Mouse (Mus musculus) frontal cortex, postnatal 14 days (tissue): ENCODE measurements around the gene Sh3pxd2a.

Source experiments
- DNase-seq, 2 experiments: peaks; one replicate each; pipeline ENCODE4 v3.0.0; 2022; ENCODE audit warnings: low spot score in 2 of 2

The Sh3pxd2a gene

GRCm38 (mm10) chr19:47314076-47314941, 149.9 kb downstream of the Sh3pxd2a start:
- DNase-seq: no peak

GRCm38 (mm10) chr19:47313387-47314075, 150.7 kb downstream of the Sh3pxd2a start:
- no peak for DNase-seq

DNA sequence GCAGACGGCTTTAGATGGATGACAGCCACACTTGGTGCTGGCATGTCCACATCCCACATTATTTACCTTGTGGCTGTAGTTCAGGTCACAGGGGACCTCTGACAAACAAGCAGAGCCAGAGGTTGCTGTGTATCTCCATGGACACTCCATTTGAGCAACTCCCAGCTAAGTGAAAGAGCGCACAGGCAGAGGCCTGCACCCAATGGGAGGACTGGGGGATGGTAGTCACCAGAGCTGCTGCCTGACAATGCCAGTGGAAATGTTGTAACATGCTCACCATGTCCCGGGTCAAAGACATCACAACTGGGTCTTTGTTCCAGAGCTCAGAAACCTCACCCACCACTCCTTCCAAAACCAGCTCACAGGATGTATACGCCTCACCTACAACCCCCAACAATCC, 153.0 kb downstream of the Sh3pxd2a start:
- DNase-seq: no peak

DNA sequence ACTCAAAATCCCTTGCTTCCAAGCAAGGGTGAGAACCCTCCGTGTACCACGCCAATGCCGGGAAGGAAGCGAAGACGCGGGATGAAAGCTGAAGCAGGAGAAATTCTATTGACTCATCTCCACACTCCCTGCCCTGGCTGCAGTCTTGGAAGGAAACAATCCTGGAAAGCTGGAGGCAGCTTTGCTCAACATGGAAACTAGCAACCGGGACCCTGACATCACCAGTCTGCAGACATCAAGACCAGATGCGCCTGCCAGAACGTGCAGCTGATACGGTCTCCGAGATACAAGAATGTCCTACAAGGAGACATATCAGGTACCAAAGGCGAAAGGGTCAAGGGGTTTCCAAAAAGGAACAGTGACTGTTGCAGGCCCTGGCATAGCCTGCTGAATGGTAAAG, 154.4 kb downstream of the Sh3pxd2a start:
- no peak for DNase-seq

GRCm38 (mm10) chr19:47306917-47307315, 157.3 kb downstream of the Sh3pxd2a start:
- DNase-seq: no peak

GRCm38 (mm10) chr19:47306128-47306916, 157.9 kb downstream of the Sh3pxd2a start:
- no peak for DNase-seq

- no peak for DNase-seq
Observed at GRCm38 (mm10) chr19:47305401-47305800, 158.8 kb downstream of the Sh3pxd2a start.

GRCm38 (mm10) chr19:47304170-47304745, 159.9 kb downstream of the Sh3pxd2a start:
- DNase-seq: no peak

- DNase-seq: no peak
Observed at GRCm38 (mm10) chr19:47303128-47303527, 161.1 kb downstream of the Sh3pxd2a start.

DNA sequence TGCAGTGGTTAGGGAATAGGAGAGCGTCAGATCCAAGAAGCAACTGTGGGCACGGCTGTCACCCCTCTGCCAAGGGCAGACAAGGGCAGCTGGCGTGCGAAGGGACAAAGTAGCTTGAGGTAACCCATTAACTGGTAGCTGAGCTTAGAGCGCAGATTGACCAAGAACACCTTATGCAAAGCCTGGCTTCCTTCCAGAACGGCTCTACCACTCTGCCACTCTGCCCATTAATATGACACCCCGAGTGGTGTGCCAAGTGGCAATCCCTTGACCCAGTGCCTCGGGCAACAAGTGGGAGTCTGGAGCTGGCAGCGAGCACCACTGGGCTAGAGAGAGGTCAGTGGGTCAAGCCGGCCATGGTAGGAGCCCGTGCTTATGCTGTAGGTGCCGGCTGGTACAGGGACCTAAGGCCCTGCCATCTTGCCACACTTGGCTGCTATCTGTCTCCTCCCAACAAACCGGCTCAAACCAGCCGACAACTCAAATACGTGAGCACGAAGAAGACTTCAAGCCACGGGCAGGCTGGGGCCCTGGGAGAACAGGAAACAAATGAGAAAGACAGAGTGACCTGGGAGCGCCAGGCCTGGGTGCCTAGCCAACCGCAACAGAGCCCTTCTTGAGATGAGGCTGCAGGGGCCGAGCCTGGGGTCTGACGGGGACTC, 161.9 kb downstream of the Sh3pxd2a start:
- DNase-seq: no peak

DNA sequence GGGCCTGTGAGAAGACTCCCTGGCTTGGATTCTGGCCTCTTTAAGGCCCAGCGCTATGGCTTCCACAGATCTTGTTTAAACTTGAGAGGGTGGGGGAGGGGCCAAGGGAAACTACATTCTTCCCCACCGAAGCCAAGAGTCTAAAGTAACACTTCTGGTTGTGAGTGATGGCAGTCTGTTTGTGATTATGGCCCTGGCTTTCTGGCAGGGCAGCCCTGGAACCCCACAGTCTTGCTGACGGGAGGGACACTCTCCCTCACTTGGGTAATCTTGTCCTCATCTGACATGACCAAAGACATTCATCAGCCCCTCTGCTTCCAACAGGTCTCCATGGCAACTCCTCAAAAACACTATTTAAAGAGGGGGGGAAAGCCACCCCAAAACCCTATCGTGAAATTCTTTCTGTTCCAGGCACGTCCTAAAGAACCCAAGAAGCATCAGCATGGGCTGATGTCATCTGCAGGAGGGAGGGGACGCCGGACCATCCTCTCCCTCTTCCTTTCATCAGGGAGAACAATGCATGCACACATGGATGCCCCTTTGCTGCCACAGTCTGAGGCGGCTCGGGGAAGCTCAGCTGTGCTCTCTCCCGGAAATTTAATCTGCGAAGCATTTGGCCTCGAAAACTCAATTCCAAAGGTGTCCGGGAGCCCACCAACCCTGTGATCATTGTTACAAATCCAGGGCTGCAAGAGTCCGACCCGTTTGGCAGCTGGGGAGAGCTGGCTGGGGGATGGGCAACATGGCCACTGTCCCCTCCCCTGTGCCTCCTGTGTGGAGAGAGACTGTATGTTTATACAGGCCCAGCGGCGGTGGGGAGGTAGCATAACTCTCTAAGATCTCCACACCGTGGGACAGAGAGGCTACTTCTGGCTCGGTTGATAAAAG, 162.7 kb downstream of the Sh3pxd2a start:
- no peak for DNase-seq

- no peak for DNase-seq
Observed at GRCm38 (mm10) chr19:47298100-47298499, 166.1 kb downstream of the Sh3pxd2a start.

- no peak for DNase-seq
Observed at GRCm38 (mm10) chr19:47292451-47292951, 171.7 kb downstream of the Sh3pxd2a start.

GRCm38 (mm10) chr19:47291307-47292080, 172.7 kb downstream of the Sh3pxd2a start:
- DNase-seq: no peak

DNA sequence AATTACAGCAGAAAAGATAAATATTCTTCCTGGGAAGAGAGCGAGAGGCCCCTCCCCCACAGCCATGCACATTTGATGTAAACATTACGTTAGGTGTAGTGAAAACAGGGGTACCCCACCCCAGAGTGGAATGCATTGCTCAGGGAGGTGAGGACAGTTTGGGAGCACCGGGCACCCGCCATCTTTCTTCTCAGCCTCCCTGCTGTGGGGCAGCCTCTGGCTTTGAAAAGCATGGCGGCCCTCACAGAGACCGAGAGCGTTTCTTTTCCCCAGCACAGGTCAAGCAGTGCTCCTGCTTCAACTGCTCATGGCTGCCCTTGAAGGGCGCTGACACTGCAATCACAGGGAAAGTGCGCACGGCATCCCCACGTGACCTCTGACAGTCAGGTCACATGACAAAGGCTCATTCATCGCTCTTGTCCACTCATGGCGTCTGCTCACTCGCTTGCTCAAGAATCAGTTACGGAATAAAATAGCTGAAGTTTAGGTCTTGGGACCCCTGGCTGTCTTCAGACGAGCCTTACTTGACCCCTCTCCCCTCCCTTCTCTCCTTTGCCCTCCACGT, 177.2 kb downstream of the Sh3pxd2a start:
- no peak for DNase-seq

- DNase-seq: no peak
Observed at GRCm38 (mm10) chr19:47285581-47285980, 178.6 kb downstream of the Sh3pxd2a start.

DNA sequence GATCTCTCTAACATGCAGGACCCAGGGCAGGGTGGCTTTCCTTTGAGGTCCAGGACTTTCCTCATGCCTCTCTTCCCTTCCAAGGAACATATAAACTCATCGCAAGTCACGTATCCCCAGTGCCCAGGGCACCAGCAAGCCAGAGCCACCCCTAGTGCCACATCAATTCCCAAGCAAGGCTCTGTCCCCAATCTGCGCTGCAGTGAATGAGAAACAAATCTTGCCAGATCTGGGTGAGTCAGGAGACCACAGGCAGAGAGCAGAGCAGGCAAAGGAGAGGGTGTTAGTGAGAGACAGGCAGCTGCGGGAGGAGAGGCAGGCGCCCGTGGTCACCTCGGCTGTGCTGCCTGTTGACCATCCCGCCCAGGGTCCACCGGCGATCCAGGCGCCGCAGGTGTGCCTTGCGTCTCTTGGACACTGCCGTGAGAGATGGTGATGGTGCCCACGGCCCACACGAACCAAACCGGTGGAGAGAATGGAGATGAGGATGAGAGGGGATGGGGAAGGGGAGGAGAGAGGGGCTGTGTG, 181.4 kb downstream of the Sh3pxd2a start:
- no peak for DNase-seq

- DNase-seq: no peak
Observed at GRCm38 (mm10) chr19:47282050-47282454, 182.1 kb downstream of the Sh3pxd2a start.

DNA sequence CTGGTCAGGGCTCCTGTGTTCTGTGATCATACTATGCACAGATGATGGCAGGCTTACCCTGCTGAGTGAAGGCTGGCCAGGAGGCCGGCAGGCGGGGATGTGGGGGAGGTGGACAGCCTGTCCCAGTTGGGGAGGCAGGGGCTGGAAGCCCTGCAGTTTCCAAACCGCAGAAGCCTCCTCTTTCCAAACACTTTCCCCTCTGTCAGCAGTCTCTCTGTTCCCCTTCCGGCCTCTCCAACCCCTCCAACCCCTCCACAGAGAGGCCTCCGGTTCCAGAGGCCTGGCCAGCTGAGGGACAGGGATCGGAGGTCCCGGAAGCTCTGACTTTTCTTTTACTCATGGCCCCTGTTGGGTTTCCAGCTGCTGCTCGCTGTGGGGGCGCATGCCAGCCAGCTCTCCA, 183.3 kb downstream of the Sh3pxd2a start:
- DNase-seq: no peak
